Mouse (Mus musculus): ENCODE results near the gene Cd82. TPM values are rescaled to one million over a fixed set of nuclear protein-coding genes. Genes with fewer than 3 reads are reported as not detected.

Cd82 gene
- total RNA-seq, 2 experiments from 2014 or later: 9.5 to 10.1 TPM

DNA sequence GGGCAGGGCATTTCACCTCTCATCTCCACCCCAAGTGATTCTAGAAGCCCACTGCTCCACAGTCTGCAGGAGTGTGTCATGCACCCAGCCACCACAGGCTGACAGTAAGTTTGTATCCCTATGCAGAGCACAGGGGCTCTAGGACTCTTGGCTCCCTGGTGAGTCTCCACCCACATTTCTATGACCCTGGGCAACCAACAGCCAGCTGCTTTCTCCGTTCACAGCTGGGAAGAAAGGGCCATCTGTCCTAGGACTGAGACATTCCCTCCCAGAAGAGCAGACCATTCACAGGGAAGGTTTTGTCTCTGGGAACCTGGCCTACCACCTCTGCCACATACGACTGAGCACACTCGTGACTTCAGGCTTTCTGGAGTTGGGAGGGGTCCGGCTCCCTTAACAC, 37.1 kb downstream of the Cd82 start:
- DNase-seq (ENCODE audit: low spot score in 2 of 2): no peak
- intact Hi-C loops (cut with DNase I): no loop called here

DNA sequence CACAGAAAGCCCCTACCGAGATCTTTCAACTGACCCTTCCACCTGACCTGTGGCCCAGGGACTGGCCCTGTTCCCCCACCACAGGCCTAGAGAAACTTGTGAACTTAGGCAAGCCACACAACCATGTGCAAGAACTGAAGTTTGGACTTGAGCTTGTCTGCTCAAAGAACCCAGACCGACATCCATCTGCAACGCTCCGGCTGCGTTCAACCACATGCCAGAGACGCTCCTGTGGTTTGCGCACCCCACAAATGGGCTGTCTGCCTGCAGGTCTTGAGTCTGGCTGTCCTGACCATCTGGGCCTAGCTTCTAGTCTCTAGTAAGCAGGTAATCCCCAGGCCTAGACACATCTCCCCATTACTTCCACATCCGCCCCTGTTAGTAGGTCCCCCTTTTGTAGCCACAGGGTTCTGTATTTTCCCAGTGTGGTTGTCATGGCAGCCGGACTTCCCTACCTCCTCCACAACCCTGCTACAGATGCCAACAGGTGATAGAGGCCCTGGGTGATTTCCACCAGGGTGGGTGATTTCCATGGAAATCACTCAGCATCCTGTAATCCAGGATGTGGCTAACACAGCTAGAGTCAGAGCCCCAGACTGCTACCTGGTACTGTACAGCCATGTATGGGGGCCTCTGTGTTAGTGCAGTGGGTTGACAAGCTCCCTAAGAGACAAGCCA, 38.5 kb downstream of the Cd82 start:
- no peak for DNase-seq (ENCODE audit: low spot score in 2 of 2)
- intact Hi-C loops (cut with DNase I): no loop called here

DNA sequence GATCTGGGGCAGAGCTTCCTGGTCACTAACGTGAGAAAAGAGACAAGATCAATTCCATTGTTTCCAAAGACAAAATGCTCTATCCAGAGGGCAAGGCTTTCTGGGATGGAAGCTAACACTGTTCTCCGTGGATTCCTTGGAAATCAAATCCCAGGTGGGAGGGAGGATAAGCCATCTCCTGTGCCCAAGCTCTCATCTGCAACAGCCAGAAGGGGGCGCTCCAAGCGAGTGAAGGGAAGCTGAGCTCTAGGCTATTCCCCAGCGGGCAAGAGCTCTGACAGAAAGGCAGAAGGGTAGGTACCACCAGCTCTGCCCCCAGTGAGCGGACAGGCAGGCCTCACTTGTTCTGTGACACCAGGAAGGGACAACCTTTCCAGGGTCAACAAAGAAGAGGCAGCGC, 41.6 kb downstream of the Cd82 start:
- DNase-seq (ENCODE audit: low spot score in 2 of 2): peak; percentile 69 to 76
- intact Hi-C loops (cut with DNase I): loop anchor here (1.0 kb wide), 1 partner anchor 50 kb away; no protein-coding TSS in a partner anchor

DNA sequence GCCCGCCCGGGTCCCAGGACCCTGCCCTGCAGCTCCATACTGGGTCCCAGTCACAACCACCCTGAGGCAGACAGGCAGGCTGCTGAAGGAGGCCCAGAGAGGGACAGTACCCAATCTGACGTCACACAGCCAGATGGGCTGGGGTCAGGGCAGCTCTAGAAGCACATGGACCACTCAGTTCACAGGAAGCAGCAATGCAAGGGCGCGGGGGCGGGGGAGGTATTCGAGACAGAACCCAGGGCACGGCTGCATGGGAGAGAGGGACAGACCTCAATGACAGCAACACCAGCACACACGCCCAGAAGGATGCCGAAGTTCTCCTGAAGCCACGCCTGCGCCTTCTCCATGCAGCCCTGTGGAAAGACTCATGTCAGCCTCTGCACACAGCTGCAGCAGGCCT, 43.0 kb downstream of the Cd82 start:
- no peak for DNase-seq (ENCODE audit: low spot score in 2 of 2)
- intact Hi-C loops (cut with DNase I): loop anchor here (5.0 to 10.0 kb wide), 3 partner anchors 218 to 535 kb away; no protein-coding TSS in a partner anchor

DNA sequence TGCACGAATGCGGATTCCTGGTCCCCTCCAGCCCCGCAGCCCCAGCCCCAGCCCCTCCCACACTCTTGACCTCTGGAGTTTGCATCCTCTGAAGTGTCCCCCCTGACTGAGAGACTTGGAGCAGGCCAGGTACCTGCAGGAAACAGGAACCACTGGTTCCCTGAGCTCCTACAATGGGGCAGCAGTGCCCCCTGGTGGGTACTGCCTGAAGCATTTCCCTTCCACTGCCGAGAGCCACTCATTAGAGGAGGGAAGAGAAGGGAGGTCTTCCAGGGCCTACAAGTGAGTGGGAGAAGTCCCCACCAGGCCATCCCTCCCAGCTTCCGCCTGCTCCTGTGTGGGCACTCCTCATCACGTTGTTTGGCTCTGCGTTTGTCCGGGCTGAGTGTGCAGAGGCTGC, 44.5 kb downstream of the Cd82 start:
- intact Hi-C loops (cut with DNase I): loop anchor here (1.0 to 10.0 kb wide), 4 partner anchors 201 to 534 kb away; no protein-coding TSS in a partner anchor
- DNase-seq (ENCODE audit: low spot score in 2 of 2): peak; percentile 78 to 88

DNA sequence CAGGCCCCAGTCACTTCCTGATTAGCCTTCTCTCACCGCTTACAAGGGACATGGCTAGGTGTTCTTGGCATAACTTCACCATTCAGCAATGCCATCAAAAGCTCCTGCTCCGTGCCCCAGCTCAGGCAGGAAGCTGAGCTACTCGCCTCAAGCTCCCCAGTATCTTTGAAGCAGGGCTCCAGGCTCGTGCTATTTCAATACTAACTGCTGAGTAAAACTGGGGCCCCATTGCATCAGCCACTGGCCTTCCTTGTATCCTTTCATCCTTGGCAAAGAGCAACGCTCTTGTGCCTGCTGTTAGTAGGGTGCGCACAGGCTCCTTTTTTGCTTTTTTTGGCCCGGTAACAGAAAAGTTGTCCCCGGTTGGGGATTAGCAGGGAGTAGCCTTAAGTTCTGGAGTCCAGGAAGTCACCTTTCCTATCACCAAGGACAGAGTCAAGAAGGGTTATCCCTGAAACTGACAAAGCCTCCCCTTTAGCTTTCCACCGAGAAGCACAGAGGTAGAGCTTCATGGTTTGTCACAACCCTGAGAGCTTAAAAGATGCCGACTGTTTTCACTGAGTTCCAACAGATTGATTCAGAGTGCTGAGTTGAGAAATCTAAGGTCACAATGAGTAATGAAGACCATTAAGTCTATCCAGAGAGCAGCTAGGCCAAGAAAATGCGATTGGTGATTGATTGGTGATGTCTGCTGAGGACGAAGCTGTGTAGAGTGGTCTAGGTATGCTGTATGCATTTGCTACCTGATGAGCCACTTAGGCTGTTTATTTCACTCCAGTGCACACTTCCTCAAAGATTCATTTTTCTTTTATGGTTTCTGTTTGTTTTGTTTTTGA, 45.8 kb downstream of the Cd82 start:
- intact Hi-C loops (cut with DNase I): loop anchor here (5.0 to 10.0 kb wide), 3 partner anchors 215 to 532 kb away; no protein-coding TSS in a partner anchor
- DNase-seq (ENCODE audit: low spot score in 2 of 2): no peak

DNA sequence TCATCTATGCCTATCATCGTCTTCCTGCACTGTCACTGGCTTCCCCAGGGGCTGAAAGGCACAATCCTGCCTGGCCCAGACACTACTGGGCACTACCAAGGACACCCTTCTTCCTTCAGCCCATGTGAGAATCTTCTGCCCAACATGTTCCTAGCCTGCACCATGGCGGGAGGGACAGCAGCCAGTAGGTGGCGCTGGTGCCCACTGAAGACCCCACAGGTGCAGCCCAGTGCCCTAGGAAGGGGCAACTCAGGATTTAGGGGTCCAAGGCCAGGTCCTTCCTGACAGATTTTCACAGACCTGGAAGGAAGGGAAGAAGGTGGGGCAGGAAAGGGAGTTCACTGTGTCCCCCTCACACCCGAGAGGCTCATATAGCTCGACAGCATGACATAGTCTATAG, 47.7 kb downstream of the Cd82 start:
- intact Hi-C loops (cut with DNase I): loop anchor here (5.0 to 10.0 kb wide), 3 partner anchors 213 to 530 kb away; no protein-coding TSS in a partner anchor
- DNase-seq (ENCODE audit: low spot score in 2 of 2): peak in 1 of 2 experiments; percentile 40

DNA sequence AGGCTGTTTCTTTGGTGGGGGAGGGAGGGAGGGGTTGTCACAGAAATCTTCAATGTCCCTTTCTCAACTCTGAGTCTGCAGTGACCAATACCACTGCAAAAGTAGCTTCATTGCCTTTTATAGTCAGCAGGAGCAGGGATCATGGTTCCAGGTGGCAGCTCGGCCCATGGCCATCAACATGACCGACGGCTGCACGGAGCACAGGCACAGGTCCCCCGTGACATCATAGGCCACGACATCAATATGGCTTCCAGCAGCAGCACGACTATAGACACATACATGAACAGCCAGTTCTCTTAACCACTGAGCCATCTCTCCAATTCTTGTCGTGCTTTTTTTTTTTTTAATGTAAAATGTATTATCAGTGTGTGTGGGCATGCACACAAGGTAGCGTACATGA, 48.8 kb downstream of the Cd82 start:
- intact Hi-C loops (cut with DNase I): loop anchor here (5.0 to 10.0 kb wide), 2 partner anchors 82 to 529 kb away; partner anchors contain the start of gene Tspan18
- no peak for DNase-seq (ENCODE audit: low spot score in 2 of 2)

DNA sequence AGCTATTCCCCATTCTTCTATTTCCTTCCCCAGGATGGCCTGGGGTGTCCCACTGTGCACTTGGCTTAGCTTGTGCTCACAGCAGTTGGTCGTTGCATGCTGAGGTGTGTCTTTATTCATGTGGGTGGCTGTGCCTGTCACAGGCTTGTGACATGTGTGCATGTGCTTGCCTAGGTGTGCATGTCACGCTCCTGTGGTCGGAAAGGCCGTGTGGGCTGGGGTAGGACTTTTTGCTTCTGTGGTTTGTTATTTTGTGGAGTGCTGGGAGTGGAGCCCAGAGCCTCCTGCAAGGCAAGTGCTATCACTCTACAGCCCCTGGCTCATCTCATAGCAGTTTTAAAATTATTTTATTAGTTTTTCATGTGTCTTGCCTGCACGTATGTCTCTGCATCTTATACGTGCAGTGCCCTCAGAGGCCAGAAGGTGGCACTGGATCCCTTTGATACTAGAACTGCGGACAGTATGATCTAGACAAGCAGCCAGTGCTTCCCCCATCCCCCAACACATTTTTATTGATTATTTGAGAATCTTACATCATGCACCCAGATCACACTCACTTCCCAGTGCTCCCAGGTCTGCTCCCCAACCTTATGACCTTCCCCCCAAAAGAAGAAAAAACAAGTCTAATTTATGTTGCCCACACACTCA, 49.4 kb downstream of the Cd82 start:
- intact Hi-C loops (cut with DNase I): loop anchor here (5.0 to 10.0 kb wide), 2 partner anchors 81 to 529 kb away; partner anchors contain the start of gene Tspan18
- DNase-seq (ENCODE audit: low spot score in 2 of 2): peak; percentile 74 to 76

DNA sequence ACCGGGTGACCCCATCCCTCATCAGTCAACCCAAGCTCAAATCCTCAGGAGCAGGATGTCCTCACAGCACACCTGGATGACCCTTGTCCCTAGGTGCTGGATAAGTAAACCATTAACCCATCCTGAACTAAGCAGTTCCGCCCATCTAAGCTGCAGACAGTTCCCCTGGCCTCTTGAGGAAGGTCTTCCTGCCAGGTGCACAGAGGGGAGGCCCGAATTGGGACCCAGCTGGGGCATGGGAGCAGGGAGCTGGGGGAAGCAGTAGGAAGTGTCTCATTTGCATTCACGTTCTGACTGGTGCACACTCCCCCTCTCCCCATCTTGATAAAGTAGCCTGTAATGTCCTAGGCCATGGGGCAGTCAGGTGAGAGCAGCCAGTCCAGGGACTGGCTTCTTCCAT, 50.8 kb downstream of the Cd82 start:
- no peak for DNase-seq (ENCODE audit: low spot score in 2 of 2)
- intact Hi-C loops (cut with DNase I): loop anchor here (5.0 to 10.0 kb wide), 2 partner anchors 80 to 527 kb away; partner anchors contain the start of gene Tspan18

DNA sequence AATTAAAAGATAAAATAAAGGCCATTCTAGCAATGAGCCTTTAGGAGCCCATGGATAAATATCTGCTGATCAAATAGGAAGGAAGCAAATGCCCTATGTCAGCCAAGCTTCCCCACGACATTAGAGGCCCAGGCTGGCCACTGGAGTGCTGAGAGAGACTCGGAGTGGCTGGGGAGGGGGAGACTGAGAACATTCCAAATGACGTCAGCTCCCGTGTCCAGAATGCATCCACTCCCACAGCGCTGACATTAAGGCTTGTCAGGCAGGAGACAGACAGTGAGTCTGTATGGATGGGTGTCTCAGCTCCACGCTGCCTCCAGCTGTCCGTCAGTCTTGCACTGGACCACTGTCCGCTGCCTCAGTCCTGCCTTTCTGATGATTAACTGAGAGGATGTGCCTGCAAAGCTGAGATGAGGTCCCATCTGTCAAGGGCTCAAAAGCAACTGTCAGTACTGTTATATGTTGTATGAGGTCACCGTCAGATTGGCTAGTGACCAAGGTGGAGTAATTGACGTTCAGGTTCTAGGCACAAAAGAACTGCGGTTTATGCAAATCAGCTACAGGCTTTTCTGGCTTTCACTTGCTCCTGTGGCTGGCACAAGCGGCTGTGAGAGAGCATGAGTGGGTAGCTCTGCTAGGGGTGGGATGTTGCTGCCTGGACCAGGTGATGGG, 51.9 kb downstream of the Cd82 start:
- no peak for DNase-seq (ENCODE audit: low spot score in 2 of 2)
- intact Hi-C loops (cut with DNase I): loop anchor here (5.0 to 10.0 kb wide), 2 partner anchors 79 to 526 kb away; partner anchors contain the start of gene Tspan18

DNA sequence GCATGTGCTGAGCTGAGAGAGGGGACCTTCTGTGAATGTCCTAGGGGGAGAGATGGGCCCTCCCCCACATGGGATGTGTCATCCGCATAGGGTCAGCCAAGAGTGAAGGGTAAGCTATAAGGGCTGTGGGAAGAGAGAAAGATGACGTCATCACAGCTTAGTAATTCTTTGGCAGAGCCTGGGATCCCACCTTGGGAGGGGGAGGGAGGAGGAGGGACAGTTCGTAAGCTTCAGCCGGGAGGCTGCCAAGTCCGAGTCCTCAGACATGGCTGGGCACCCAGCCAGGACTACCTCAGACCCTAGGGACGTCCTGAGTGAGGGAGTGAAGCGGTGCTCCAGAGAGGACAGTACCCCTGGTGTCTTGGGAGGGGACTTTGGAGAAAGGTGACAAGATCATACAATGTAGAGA, 57.9 kb downstream of the Cd82 start:
- no peak for DNase-seq (ENCODE audit: low spot score in 2 of 2)
- intact Hi-C loops (cut with DNase I): no loop called here

DNA sequence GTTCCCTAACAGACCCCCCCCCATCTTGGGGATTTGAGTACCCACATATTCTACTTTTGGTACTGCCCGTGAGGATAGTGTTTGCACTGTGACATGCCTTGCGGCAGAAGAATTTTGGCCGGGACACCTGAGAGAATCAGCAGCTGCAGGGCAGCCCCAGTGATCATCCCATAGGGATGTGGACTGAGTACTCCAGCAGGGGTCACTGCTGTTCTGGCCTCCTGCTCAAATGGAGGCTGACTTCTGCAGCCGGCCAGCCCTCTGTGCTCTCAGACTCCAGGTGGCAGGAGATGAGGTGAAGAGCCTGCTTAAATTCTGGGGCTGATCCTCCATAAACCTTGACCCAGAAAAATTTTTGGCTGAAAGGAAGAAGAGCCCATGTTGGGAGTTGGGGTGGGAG, 58.8 kb downstream of the Cd82 start:
- intact Hi-C loops (cut with DNase I): no loop called here
- no peak for DNase-seq (ENCODE audit: low spot score in 2 of 2)

DNA sequence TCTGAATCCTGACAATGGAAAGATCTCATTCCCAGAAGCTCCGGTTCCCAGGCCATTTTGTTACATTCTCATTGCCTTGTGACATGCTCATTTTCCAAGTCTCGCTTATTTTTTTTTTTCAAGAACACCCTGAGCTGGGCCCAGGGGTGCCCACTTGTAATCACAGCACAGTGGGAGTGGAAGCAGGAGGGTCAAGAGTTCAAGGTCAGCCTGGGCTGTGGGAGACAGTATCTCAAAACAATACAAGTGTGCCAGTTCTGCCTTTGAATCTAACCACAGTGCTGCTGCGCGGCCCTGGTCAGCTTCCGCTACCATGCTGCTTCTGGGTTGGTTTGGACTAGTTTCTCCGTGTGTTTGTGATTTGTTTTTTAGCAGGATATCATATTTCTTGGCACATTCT, 59.7 kb downstream of the Cd82 start:
- intact Hi-C loops (cut with DNase I): no loop called here
- no peak for DNase-seq (ENCODE audit: low spot score in 2 of 2)

DNA sequence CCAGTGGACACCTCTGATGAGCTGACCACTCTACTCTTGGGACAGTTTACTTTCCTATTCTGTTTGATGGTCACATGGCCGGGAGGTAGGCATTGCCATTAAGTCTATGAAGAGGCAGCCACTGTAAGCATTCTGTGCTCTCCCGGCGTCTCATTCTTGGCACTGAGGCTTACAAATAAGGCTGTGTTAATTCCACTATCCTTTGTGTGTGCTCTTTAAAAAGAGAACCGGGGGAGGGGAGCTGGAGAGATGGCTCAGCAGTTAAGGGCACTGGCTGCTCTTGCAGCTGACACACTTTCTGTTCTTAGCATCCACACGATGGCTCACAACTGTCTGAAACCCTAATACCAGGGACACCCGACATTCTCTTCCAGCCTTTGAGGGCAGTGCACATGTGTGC, 71.7 kb downstream of the Cd82 start:
- peak; percentile 32 to 72 for DNase-seq (ENCODE audit: low spot score in 2 of 2)

DNA sequence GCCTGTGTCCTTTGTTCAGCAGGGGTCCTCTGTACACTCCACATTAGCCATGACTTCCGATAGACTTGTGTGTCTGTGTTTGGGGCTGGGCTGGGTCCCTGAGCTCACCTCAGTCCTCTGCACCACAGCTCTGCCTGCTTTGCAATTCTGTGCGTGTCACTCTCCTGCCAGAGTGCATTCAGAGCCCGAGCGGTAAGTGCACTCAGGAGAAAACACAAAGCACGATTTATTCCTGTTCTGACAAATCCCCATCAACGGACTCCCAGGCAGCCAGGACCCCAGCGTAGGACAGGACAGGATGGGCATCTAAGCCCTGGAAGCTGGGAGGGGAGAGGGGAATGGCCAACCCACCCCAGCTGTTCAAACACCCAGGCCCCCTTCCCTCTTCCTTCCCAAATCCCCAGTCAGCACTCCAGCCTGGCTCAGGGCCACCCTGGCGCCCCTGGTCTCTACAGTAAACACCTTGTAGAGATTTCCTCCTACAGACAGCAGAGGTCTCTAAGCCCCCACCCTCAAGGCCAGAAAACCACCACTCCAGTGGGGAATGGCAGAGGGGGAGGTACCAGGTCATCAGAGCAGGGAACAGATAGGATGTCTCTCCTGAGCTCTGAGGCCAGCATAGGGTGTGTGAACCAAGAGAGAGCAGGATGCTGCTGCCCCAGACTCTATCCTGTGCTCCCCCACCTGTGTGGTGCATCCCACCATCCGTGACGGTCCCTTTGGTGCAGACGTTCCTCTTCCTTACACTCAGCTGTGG, 72.6 kb downstream of the Cd82 start:
- intact Hi-C loops (cut with DNase I): no loop called here
- no peak for DNase-seq (ENCODE audit: low spot score in 2 of 2)

More for the DNA sequence above, 71.7 kb downstream of the Cd82 start:
- intact Hi-C loops (cut with DNase I): no loop called here

DNA sequence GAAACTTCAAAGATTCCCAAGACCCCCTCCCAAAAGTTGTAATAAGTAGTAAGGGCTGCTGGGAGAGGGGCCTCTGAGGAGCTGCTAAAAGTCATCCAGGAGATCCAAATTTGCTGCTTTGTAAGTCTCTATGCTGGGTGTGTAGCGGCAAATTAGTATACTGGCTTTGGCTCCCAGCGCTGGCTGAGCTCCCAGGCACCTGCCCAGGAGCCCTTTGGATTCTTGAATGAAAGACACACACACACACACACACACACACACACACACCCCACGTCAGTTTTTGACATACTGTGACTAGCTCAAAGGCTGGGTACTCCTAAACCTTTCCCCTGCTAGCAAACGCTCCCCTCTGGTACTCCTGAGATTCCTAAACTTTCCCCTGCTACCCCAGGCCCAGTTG, 76.0 kb downstream of the Cd82 start:
- intact Hi-C loops (cut with DNase I): no loop called here
- DNase-seq (ENCODE audit: low spot score in 2 of 2): no peak

DNA sequence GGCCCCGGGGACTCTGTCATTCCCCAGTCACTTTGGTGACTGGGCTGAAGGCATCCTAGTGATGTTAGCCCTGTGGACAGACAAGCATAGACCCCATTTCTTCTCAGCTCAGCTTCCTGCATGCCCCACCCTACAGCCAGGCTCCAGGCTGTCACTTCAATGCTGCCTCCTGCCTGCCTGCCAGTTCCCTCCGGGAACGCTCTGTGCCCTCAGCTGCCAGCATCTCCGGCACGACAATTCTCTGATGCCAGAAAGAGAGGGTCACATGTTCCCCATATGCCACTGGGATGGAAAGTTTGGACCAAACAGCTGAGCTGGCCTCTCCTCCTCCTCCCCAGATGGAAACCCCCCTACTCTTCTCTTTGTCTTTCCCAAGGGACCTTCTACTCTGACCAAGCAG, 79.1 kb downstream of the Cd82 start:
- intact Hi-C loops (cut with DNase I): no loop called here

More for the DNA sequence above, 79.1 kb downstream of the Cd82 start:
- DNase-seq (ENCODE audit: low spot score in 2 of 2): peak in 1 of 2 experiments; percentile 52

All from left cerebral cortex, postnatal 14 days (tissue).